In the genomic region with DNA sequence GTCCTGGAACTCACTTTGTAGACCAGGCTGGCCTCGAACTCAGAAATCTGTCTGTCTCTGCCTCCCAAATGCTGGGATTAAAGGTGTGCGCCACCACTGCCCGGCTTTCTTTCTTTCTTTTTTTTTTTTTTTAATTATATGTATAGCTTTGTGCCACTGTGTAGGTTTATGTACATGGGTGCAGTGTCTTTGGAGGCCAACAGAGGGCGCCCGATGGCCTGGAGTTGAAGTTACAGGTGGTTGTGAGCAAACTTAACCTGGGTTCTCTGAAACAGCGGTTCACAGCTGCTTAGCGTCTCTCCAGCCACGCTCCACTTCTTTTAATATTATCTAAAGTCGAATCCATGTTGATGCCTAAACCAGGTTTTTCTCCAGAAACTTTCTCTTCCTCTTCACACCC, we compare ENCODE assay signal across 24 mouse cellular contexts.
DNase-seq lines count a peak whose midpoint lies in the region; ATAC-seq and TF ChIP-seq lines count a peak whose summit lies in the region.
"Had no signal": no experiment of that assay in that cellular context is flagged by ENCODE, and none has a peak within 500 bp of the region (broad histone marks: within the 10 kb centered on the region; RNA-seq: fewer than 3 reads in every experiment).

No protein-coding gene starts in this region.

- no peak overlapping the region for H3K27ac ChIP-seq in left cerebral cortex, adult 2 months
- no peak overlapping the region for H3K27ac ChIP-seq in bone marrow, adult 2 months (ENCODE audit: control insufficient read depth, insufficient read depth, low read depth, low read length, poor library complexity)
- H3K27ac ChIP-seq: embryonic facial prominence, embryonic 15.5 days; forebrain, embryonic 10.5 days; hindbrain, embryonic 12.5 days; liver, embryonic 13.5 days; midbrain, embryonic 10.5 days; neural tube, embryonic 13.5 days had no signal

- DNase-seq in CD4-positive, CD25-positive, alpha-beta regulatory T cell, adult 2 months (ENCODE audit: low read depth, low spot score), result peak; percentile 35
- no peak for DNase-seq in left cerebral cortex, adult 2 months (ENCODE audit: extremely low spot score in 1 of 2, low spot score in 2 of 2)
- DNase-seq in left cerebral cortex, postnatal 14 days (ENCODE audit: low spot score in 2 of 2), result no peak
- no peak for DNase-seq in adrenal gland, adult (ENCODE audit: inconsistent age in 2 of 2, low spot score in 1 of 2)
- no peak for DNase-seq in cerebellum, adult 18-20 months
- DNase-seq: adrenal gland, postnatal 25 days; cerebellum, adult 9-11 months; embryo, embryonic 11 days; gastrocnemius, postnatal 14 days; heart, postnatal 10 days; kidney, adult 11 months; kidney, postnatal 25 days; liver, embryonic 13.5 days; lung, postnatal 14 days; right cerebral cortex, postnatal 4 days; thymus, adult 18-20 months had no signal

- peak; percentile 16 for TF ChIP-seq CTCF in left cerebral cortex, adult 2 months (IDR thresholded peaks at IDR 0.05)
- peak; percentile 76 for TF ChIP-seq CTCF in E14TG2a.4 (conservative IDR thresholded peaks at IDR 0.05; ENCODE audit: low read length)
- peak; percentile 39; the same call in 1 of the 2 replicates for TF ChIP-seq CTCF in bone marrow, adult 2 months (IDR thresholded peaks at IDR 0.05; ENCODE audit: control insufficient read depth, insufficient read depth, low read length)

- ATAC-seq in CD4-positive, CD25-positive, alpha-beta regulatory T cell, adult 4 months, result no peak

- 75% methylated on average over 9 of the region's 9 CpGs for WGBS in bone marrow, adult 2 months

- H3K4me1 ChIP-seq in E14TG2a.4 (replicated peaks; ENCODE audit: low read depth, low read length), result peaks cover 9% of the 10 kb centered on the region; the same call in 1 of the 2 replicates
- no peaks in the 10 kb centered on the region for H3K4me1 ChIP-seq in bone marrow, adult 2 months (ENCODE audit: control insufficient read depth, insufficient read depth, low read length)
- H3K4me1 ChIP-seq: embryonic facial prominence, embryonic 15.5 days; forebrain, embryonic 10.5 days; hindbrain, embryonic 12.5 days; liver, embryonic 13.5 days; midbrain, embryonic 10.5 days; neural tube, embryonic 13.5 days had no signal

- H3K27me3 ChIP-seq in E14TG2a.4 (ENCODE audit: insufficient read depth, low read length), result peaks cover 2% of the 10 kb centered on the region; the same call in 1 of the 2 replicates
- H3K27me3 ChIP-seq: embryonic facial prominence, embryonic 15.5 days; hindbrain, embryonic 12.5 days; liver, embryonic 13.5 days; neural tube, embryonic 13.5 days had no signal

- no peak for TF ChIP-seq POLR2A in bone marrow, adult 2 months (IDR thresholded peaks at IDR 0.05; ENCODE audit: borderline replicate concordance, control insufficient read depth, low read depth, low read length)

- no peak overlapping the region for H3K4me3 ChIP-seq in left cerebral cortex, adult 2 months
- no peak overlapping the region for H3K4me3 ChIP-seq in E14TG2a.4 (replicated peaks; ENCODE audit: low read length)
- no peak overlapping the region for H3K4me3 ChIP-seq in bone marrow, adult 2 months (replicated peaks; ENCODE audit: control insufficient read depth, low read depth, low read length)
- H3K4me3 ChIP-seq: embryonic facial prominence, embryonic 15.5 days; forebrain, embryonic 10.5 days; hindbrain, embryonic 12.5 days; liver, embryonic 13.5 days; midbrain, embryonic 10.5 days; neural tube, embryonic 13.5 days had no signal

- H3K9me3 ChIP-seq in E14TG2a.4 (ENCODE audit: low read length), result no peaks in the 10 kb centered on the region
- H3K9me3 ChIP-seq: embryonic facial prominence, embryonic 15.5 days; forebrain, embryonic 10.5 days; liver, embryonic 13.5 days; neural tube, embryonic 13.5 days had no signal

- intact Hi-C loops in left cerebral cortex, adult 2 months (cut with DNase I), result no loop called here
- intact Hi-C loops in left cerebral cortex, postnatal 14 days (cut with DNase I), result no loop called here

- H3K36me3 ChIP-seq in E14TG2a.4 (ENCODE audit: insufficient read depth, low read length), result no peaks in the 10 kb centered on the region
- H3K36me3 ChIP-seq: embryonic facial prominence, embryonic 15.5 days; forebrain, embryonic 10.5 days; hindbrain, embryonic 12.5 days; liver, embryonic 13.5 days; midbrain, embryonic 10.5 days; neural tube, embryonic 13.5 days had no signal

Comparison
In these comparisons a context has a peak if more than half of its experiments do, and no peak if none do; other contexts are left out.
1. CTCF ChIP-seq: peak in every context shown above with its lines; median percentile 76 in E14TG2a.4; 39 in bone marrow, adult 2 months; 16 in left cerebral cortex, adult 2 months.